Mouse (Mus musculus) heart, postnatal 4 days (tissue): ENCODE measurements at regions not wholly inside any gene's neighbourhood (a gene's known extent, or its start where the extent isn't known, plus 50 kb on each side); places are given as distances from the start of the nearest gene placed in this dataset.

Experiments used
- DNase-seq: peaks from one replicate; pipeline ENCODE4 v3.0.0; 2021

GRCm38 (mm10) chr10:117556027-117556789 lies 73.1 kb upstream of the Cpm start:
- DNase-seq = no peak

- DNase-seq = no peak
These were observed 73.8 kb upstream of the Cpm start for GRCm38 (mm10) chr10:117555542-117555941.

GRCm38 (mm10) chr10:117555044-117555443 lies 74.3 kb upstream of the Cpm start:
- no peak for DNase-seq

GRCm38 (mm10) chr10:117554533-117554932 lies 74.8 kb upstream of the Cpm start:
- no peak for DNase-seq

DNA sequence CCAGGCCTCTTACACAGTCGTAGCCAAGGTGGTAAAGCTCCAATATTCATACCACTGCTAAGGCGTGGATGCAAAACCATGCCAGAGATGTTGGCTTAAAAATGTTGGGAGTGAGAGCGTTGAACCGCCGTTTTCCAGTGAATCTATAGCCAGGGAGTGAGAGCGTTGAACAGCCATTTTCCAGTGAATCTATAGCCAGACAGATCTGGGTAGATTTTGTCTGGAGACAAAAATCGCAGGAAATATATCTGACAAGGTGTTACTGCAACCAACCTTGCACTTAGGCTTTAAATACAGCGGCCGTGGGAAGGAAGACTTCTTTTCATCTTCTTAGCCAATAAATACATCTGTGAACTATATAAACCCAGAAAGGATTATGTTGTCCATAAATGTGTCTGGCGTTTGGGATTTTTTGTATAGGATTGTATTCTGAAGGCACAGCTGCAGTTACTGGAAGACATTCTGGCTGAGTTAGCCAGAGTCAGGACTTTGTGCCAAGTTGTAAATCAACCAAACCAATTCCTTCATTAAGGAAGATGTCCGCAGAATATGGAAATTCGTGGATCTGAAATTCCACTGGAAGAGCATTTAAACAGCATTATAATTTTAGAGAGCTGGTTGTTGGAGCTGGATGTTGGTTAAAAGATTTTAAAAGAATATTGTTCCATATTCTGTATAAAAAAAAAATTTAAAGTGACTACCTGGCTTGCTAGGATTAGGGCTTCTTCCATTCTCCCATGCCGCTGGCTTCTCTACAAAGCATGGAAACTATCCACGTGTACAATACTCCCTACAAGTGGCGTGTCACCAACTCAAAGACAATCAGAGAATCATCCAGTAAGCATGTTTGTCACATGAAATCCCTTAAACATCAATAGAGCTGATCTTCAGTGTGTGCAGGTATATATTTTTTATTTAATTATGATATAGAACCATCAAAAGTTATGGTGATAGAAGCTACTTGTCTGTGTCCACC lies 75.8 kb upstream of the Cpm start:
- DNase-seq = no peak

DNA sequence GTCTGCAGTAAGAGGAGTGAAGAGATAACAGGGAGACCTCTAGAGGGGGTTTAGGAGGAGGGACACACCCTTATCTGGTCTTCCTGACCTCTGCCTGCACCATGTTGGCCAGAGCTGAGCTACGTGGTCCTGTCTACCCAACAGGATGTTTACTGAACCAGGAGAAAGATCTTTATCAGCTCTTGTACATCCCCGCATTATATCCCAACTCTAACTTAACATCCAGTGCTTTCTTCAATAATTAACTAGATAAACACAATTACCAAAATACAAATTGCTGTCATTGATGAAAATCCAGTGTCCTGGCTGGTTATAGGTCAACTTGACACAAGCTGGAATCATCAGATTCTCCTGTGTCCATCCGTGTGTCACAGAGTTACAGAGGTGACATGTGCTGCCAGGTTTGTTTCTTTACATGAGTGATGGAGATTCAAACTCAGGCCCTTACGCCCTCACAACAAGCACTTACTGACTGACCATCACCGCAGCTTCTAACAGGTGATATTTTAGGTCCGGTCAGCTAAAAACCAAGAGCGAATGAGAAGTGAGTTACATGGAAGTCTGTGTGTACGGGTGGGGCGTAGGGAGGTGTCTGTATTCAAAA lies 77.1 kb upstream of the Cpm start:
- DNase-seq = no peak

- DNase-seq = no peak
These were observed 77.9 kb upstream of the Cpm start for GRCm38 (mm10) chr10:117551234-117552048.

GRCm38 (mm10) chr10:117549854-117550605 lies 79.3 kb upstream of the Cpm start:
- DNase-seq = no peak

DNA sequence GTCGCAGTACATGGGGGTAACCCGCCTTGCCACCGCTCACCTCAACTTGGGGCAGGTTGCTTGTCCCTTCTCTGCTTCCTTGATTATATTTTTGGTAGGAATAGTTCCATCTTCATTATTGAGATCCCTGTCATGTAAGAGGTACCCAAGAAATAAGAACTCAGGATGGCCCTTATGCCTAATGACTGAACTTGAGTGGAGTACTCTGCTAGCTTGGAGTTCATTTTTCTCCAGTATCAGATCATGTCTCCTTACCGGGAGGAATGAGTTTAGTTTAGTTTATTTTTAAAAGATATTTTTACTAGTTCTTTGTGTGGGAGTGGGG lies 79.8 kb upstream of the Cpm start:
- DNase-seq = no peak

GRCm38 (mm10) chr10:117548775-117549505 lies 80.4 kb upstream of the Cpm start:
- DNase-seq = no peak

DNA sequence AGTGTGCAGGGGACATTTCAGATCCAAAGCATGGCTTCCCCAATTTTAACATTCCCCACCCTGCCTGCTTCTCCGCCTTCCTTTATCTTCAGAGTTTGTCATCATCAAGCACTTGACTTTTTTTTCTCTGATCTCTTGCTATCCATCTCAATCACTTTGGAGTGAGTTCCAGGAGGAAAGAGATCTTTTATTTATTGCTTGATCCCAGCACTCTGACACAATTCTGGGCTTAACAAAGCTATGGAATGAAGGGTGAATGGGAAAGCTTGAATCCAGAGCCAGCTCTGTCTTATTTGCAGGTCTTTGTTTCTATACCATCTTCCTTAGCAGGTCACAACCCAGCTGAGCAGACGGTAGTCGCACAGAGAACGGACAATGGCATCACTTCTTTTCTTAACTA lies 81.0 kb upstream of the Cpm start:
- no peak for DNase-seq

GRCm38 (mm10) chr10:117547275-117547674 lies 82.0 kb upstream of the Cpm start:
- DNase-seq = no peak

DNA sequence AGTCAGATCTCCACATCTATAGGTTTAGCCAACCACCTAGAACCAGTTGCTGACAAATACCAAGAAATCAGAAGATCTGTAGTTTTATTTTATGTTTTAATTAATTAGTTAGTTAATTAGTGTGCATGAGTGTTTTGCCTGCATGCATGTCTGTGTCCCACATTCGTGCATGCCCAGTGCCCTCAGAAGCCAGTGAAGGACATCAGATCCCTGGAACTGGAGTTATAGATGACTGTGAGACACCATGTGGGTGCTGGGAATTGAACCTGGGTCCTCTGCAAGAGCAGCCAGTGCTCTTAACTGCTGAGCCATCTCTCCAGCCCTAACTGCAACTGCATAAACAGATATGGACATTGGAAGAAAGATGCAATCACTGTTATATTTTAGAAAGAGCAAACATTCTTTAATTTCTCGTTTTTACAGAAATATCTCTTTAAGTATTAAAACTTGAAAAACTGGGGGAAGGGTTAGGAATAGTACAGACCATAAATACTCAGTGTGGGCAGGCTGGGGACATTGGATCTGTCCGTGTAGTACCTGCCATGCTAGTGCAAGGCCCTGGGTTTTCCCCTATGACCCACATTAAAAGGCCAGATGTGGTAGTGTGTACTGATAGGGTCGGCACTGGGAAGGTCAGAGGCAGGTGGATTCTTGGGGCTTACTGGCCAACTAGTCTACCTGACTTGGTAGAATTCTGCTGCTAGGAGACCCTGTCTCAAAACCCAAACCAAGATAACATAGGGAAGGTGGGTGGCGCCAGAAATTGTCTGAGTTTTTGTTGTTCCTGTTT lies 83.3 kb upstream of the Cpm start:
- no peak for DNase-seq

- DNase-seq = no peak
These were observed 84.4 kb upstream of the Cpm start for GRCm38 (mm10) chr10:117544680-117545546.

DNA sequence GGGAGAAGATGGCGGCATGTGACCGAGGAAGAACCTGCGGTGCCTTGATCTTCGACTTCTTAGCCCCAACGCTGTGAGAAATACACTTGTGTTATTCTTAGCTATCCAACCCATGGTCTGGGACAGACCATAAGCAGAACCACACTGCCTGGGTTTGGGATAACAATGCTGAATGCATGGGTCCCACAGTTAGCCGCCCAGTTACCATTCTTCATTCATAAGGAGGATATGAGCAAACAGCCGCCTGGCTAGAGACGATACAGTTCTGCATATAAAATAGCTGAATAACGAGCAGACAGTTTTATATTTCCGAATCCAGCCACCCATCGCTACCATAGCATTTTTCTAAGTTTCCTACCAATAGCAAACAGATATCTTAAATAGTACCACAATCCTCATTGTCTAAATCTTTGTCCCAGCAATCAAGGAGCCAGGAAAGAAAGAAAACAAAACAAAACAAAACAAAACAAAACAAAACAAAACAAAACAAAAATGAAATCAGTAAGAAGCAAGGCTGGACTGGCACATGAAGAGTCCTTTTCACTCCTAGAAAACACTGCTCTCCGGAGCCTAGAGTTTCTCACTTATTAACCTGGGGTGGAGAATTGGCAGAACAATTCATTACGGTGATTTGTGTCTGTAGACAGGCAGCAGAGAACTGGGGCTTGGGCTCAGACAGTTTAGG lies 85.2 kb upstream of the Cpm start:
- DNase-seq = no peak

DNA sequence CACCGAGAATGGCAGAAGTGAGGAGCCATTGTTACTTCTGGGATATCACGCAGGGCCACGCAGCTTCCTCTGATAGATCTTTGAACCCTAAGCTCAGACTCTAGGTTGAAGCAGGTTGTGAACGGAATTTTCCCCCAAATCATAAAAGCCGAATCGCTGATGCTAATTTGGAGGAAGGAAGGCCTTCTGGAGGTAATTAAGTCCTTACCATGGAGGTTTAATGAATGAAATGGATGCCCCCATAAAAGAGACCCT lies 85.7 kb upstream of the Cpm start:
- DNase-seq = no peak

DNA sequence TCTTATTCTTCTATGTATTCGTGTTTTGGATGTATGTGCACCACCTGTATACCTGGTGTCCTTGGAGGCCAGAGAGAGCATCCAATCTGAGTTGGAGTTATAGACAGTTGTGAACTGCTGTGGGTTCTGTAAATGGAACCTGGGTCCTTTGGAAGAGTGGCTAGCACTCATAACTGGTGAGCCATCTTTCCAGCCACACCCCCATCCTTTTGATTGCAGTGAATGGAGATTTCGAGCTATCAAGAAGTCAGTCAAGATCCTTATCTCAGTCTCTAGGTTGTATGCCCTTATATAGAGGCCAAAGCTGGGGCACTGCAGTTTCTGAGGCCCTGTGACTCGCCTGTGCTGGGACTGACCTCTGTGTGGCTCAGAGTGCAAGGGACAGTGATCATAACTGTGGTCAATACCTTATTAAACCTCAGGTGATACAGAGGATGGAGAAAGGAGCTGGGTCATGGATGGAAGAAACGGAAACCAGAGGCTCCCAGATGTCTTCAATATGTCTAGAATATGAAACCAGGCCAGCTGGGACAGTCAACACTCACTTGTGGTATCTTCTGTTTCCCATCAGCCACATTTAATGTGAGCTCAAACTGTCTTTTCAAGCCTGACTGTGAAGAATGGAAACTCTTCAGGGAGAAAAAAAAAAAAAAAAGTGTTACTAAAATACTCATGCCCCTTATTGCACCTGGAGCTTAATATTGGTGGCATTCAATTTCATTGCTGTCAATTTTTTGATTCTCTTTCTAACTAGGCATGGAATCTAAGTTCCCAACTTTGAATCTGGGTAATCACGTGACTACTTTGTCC lies 86.2 kb upstream of the Cpm start:
- no peak for DNase-seq

- no peak for DNase-seq
These were observed 86.9 kb upstream of the Cpm start for GRCm38 (mm10) chr10:117542351-117542750.
